Mouse (Mus musculus) spleen, adult 2 months (tissue): ENCODE data around the gene Mcm6. TPM values are rescaled to one million over a fixed set of nuclear protein-coding genes. Genes with fewer than 3 reads are reported as not detected.

Experiments used
- DNase-seq, 2 experiments: peaks; one replicate each; pipeline versions ENCODE4 v3.0.0 to v3.0.0-alpha.2; 2012 to 2021; ENCODE audit warnings: low spot score in 2 of 2, low read depth in 1 of 2
- H3K27ac ChIP-seq: fragments of 200-500 bp; 2 replicates; pipeline ENCODE4 v1.5.1; 2012; ENCODE audit warnings: low read length, inconsistent platforms; ENCODE audit not compliant: insufficient read depth
- H3K27me3 ChIP-seq: fragments of 200-500 bp; 2 replicates; pipeline ENCODE4 v1.6.1; 2012; ENCODE audit warnings: mild to moderate bottlenecking, moderate library complexity, low read length, inconsistent platforms; ENCODE audit not compliant: control insufficient read depth, insufficient read depth
- H3K36me3 ChIP-seq: fragments of 200-500 bp; 2 replicates; pipeline ENCODE4 v1.6.1; 2012; ENCODE audit warnings: mild to moderate bottlenecking, low read length, inconsistent platforms; ENCODE audit not compliant: control insufficient read depth, insufficient read depth
- H3K4me1 ChIP-seq: fragments of 200-500 bp; 2 replicates; pipeline ENCODE4 v1.6.1; 2011; ENCODE audit warnings: inconsistent platforms; ENCODE audit not compliant: control insufficient read depth, insufficient read depth, insufficient read length
- H3K4me3 ChIP-seq: fragments of 200-500 bp; 2 replicates; pipeline ENCODE4 v1.5.1; 2011; ENCODE audit warnings: mild to moderate bottlenecking, inconsistent platforms; ENCODE audit not compliant: insufficient read depth, insufficient read length; ENCODE audit errors: extremely low read depth
- CTCF ChIP-seq: fragments of 200-500 bp; IDR thresholded peaks from 2 replicates; pipeline ENCODE4 v1.5.1; 2011; ENCODE audit warnings: mild to moderate bottlenecking, inconsistent platforms; ENCODE audit not compliant: insufficient read depth, insufficient read length, insufficient replicate concordance; ENCODE audit errors: extremely low read depth
- POLR2A ChIP-seq: fragments of 200-500 bp; IDR thresholded peaks from 2 replicates; pipeline ENCODE4 v1.6.1; 2011; ENCODE audit warnings: low read depth, low read length, inconsistent platforms
- WGBS: fragments of 180-500 bp; shearing (Covaris S2); methylation state at CpG from one replicate; pipeline ENCODE4 v1.1.7; 2018; 5-methylcytosine and 5-hydroxymethylcytosine counted together
- polyA plus RNA-seq: library from polyadenylated mRNA; depleted of rRNA; stranded (reverse); fragments of >200 nt; gene quantifications from 2 replicates; pipeline ENCODE4 v1.2.3, GENCODE M21; 2012

The Mcm6 gene
- polyA plus RNA-seq, 1 experiment: 16.9 TPM

- H3K36me3 ChIP-seq: peaks cover 13% of the 10 kb centered on the region
- no peak overlapping the region for H3K4me3 ChIP-seq
- H3K27me3 ChIP-seq: no peaks in the 10 kb centered on the region
- no peak for DNase-seq
- 94% methylated on average over 5 of the region's 5 CpGs for WGBS
- no peak overlapping the region for H3K27ac ChIP-seq
- TF ChIP-seq CTCF (no peak), POLR2A (no peak)
- no peaks in the 10 kb centered on the region for H3K4me1 ChIP-seq
These were observed 39.4 kb upstream of the Mcm6 start for GRCm38 (mm10) chr1:128398738-128399445.

GRCm38 (mm10) chr1:128394657-128395056 lies 35.2 kb upstream of the Mcm6 start:
- H3K27me3 ChIP-seq: no peaks in the 10 kb centered on the region
- no peak overlapping the region for H3K27ac ChIP-seq
- no peak for DNase-seq
- TF ChIP-seq CTCF (no peak), POLR2A (no peak)
- no peak overlapping the region for H3K4me3 ChIP-seq
- H3K36me3 ChIP-seq: peaks cover 4% of the 10 kb centered on the region; the same call in 1 of the 2 replicates
- 94% methylated on average over 3 of the region's 3 CpGs for WGBS
- H3K4me1 ChIP-seq: no peaks in the 10 kb centered on the region

GRCm38 (mm10) chr1:128392382-128392781 lies 32.9 kb upstream of the Mcm6 start:
- WGBS: 93% methylated on average over 2 of the region's 2 CpGs

GRCm38 (mm10) chr1:128386487-128386886 lies 27.0 kb upstream of the Mcm6 start:
- no peaks in the 10 kb centered on the region for H3K27me3 ChIP-seq
- no peaks in the 10 kb centered on the region for H3K4me1 ChIP-seq
- no peak overlapping the region for H3K4me3 ChIP-seq
- TF ChIP-seq POLR2A (no peak), CTCF (no peak)
- H3K27ac ChIP-seq: no peak overlapping the region
- DNase-seq: no peak
- peaks cover 18% of the 10 kb centered on the region; the same call in 1 of the 2 replicates for H3K36me3 ChIP-seq
- WGBS: 66% methylated on average over 7 of the region's 7 CpGs

More at GRCm38 (mm10) chr1:128392382-128392781, 32.9 kb upstream of the Mcm6 start:
- H3K4me1 ChIP-seq: no peaks in the 10 kb centered on the region
- H3K4me3 ChIP-seq: no peak overlapping the region
- TF ChIP-seq CTCF: no peak
- TF ChIP-seq POLR2A: no peak
- H3K36me3 ChIP-seq: peaks cover 9% of the 10 kb centered on the region; the same call in 1 of the 2 replicates
- DNase-seq: no peak
- H3K27me3 ChIP-seq: no peaks in the 10 kb centered on the region
- H3K27ac ChIP-seq: no peak overlapping the region

GRCm38 (mm10) chr1:128376841-128377240 lies 17.4 kb upstream of the Mcm6 start:
- no peak for TF ChIP-seq POLR2A
- no peak for TF ChIP-seq CTCF
- H3K27ac ChIP-seq: no peak overlapping the region
- H3K4me1 ChIP-seq: no peaks in the 10 kb centered on the region
- H3K27me3 ChIP-seq: no peaks in the 10 kb centered on the region
- no peak overlapping the region for H3K4me3 ChIP-seq
- DNase-seq: no peak
- WGBS: 94% methylated on average over 4 of the region's 4 CpGs
- peaks cover 13% of the 10 kb centered on the region for H3K36me3 ChIP-seq

DNA sequence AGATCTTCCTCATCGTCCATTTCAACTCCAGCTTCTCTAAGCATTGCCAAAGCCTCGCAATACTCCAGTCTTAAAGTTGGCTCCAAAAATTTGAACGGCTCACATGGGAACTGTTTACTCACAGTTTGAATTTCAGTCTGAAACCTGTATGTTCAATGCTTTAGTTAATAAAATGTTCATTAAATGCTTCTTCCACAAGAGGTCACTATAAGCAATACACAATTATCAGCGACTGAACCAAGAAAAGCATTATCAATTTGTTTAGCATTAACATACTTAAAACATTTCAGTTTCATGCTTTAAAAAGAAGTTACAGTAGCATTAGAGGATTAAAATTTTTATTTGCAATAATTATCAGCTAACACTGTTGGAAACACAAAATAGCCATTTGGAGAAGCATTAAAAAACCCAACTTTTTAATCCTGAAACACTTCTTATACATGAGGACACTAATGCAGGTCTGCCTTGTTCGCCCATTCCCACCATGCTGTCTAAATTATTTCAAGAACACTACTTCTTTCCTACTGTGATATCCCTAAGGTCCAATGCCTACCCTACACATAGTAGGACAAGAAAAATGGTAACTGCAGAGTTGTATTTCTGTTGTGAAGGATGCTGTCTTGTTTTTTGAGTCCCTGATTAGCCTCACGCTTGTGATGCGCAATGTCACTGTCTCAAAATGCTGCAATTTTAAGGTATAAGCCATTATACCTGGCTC lies 12.8 kb upstream of the Mcm6 start:
- 78% methylated on average over 7 of the region's 7 CpGs for WGBS
- H3K4me1 ChIP-seq: no peaks in the 10 kb centered on the region
- H3K27ac ChIP-seq: no peak overlapping the region
- H3K4me3 ChIP-seq: no peak overlapping the region
- H3K36me3 ChIP-seq: peaks cover 9% of the 10 kb centered on the region
- TF ChIP-seq CTCF (no peak), POLR2A (no peak)
- no peak for DNase-seq
- no peaks in the 10 kb centered on the region for H3K27me3 ChIP-seq
